Mouse (Mus musculus): Measurements from ENCODE around the gene Sec24b.

Sec24b gene

DNA sequence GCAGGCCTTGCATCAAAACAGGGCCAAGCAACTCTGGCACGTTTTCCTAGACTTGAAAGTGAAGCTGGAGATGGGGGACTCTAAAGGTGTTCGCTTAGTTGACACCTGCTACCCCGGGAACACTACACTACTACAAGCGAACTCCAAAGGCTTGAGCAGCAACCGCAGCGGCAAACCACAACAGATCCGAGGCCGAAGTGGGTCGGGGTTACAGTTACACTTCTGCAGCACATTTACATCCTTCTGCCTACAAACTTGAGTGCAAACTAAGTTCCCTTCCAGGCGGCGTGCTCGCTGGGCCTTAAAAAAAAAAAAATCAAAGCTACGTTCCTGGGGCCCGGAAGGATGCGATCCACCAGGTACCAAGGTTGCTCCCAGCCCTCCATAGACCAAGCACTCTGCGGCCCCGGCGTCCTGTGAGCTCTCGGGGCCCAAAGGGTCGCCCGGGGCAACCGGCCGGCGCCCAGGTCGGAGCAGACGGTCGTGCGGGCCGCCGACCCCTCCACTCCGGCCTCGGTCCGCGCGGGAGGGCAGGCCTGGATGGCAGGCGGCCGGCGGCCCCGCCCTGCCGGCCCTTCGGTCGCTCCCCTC, 1.5 kb downstream of the Sec24b start:
- in situ Hi-C loops (cut with MboI; ENCODE audit: low pct_unique_long_range_greater_than_20kb in 1 of 2, low sequenced_read_pairs in 2 of 2, unreplicated experiment in 1 of 2): no loop called here

DNA sequence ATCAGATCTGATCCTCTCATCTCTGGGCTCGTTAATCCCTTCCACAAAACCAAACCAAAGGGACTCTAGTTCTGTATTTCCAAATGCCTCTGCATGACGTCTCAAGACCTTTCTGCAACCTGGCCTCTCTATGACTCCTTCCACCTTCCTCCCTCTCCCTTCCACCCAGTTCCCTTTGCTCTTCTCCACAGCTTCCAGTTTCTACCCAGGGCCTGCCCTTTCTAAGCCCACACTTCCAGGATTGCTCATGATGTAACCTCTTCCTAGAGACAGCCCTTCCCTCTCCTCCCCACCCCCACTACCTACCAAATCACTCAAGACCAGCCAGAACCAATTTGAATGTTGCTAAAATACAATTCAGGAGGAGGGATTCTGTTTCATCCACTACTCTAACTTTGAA, 2.9 kb downstream of the Sec24b start:
- in situ Hi-C loops (cut with MboI; ENCODE audit: low pct_unique_long_range_greater_than_20kb in 1 of 2, low sequenced_read_pairs in 2 of 2, unreplicated experiment in 1 of 2): no loop called here

DNA sequence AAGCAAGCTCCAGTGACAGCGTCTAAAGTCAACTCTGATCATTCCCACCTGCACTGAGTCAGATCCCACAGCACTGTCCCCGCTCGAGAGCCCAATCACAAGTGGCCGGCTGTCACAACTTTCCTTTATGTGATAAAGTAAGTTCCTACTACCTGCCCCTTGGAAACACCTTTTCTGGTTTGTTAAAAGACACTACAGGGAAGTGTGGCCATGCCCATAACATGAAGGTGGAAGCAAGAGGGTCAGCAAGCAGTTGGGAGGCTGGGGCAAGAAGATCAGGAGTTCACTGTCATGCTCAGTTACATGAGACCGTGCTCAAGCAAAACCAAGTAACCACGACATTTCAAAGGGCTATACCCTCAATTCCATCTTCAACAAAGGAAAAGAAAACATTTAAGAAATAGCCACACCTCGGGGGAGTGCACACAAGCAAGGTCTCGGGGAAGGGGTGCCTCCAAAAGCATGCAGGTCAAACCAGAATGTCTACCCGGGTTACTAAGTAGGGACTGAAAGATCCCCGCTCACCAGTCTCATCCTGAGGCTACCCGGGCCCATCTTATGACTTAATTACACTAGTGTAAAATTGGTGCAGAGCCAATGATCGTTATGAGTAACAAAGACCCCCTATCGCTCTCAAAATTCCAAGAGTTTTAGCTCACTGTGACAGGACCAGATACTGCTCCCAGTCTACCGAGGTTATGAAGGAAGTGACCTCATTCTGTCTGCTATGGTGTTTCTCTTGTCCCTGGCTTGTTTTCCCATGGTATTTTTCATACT, 3.6 kb downstream of the Sec24b start:
- in situ Hi-C loops (cut with MboI; ENCODE audit: low pct_unique_long_range_greater_than_20kb in 1 of 2, low sequenced_read_pairs in 2 of 2, unreplicated experiment in 1 of 2): no loop called here

DNA sequence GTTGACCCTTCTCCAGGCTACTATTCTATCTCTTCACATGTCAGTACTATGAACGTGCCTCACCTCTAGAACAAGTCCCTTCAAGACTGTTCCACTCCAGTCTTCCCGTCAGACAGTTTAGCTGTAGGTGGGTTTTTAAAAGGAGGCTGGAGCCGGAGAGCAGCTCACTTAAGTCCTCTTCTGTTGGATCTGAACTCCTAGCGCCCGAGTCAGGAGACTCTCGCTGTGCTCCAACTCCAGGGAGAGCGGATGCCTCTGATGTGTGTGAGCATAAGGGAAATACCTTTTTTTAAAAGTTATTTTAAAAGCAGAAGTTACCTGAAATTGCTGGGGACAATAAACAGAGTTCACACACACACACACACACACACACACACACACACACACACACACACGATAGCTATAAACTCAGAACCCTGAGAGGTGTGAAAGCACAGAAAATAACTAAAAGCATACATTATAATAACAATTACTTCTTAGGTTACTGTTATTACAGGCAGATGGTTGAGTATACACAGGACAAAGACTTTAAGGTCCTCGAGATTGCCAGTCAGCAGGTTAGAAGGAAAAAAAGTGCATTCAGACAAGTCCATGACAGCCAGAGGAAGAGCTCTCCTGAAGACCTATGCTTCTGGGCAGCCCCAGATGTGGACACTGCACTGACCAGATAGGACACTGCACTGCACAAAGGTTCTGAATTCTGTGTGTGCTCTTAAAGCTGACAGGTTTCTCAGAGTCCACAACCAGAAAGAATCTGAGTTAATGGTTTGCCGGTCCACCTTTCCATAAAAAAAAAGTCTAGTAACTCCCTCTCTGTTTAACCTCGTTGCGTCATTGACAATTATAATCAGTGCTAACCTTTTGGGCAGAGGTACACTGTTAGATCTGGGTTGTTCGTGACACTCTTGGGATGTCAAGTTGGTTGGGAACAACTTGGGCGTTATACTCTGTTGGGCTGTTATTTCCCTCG, 5.7 kb downstream of the Sec24b start:
- in situ Hi-C loops (cut with MboI; ENCODE audit: low pct_unique_long_range_greater_than_20kb in 1 of 2, low sequenced_read_pairs in 2 of 2, unreplicated experiment in 1 of 2): no loop called here

DNA sequence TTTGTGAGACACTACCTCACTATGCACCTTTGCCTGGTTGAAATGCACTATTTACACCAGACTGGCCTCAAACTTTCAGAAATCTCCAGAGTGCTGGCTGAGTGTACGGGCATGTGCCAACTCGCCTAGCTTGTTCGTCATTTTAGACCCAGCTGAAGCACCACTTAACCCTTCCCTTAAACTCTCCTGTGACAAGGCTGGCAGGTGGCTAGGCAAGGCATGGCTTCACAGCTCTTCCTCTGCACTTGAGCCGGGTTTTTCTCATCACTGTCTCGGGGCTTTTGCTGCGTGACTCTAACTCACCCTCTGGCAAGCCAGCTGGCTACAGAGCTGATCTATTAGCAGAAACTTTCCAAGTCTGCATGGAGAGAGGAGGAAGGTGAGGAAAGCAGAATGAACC, 6.8 kb downstream of the Sec24b start:
- in situ Hi-C loops (cut with MboI; ENCODE audit: low pct_unique_long_range_greater_than_20kb in 1 of 2, low sequenced_read_pairs in 2 of 2, unreplicated experiment in 1 of 2): no loop called here

DNA sequence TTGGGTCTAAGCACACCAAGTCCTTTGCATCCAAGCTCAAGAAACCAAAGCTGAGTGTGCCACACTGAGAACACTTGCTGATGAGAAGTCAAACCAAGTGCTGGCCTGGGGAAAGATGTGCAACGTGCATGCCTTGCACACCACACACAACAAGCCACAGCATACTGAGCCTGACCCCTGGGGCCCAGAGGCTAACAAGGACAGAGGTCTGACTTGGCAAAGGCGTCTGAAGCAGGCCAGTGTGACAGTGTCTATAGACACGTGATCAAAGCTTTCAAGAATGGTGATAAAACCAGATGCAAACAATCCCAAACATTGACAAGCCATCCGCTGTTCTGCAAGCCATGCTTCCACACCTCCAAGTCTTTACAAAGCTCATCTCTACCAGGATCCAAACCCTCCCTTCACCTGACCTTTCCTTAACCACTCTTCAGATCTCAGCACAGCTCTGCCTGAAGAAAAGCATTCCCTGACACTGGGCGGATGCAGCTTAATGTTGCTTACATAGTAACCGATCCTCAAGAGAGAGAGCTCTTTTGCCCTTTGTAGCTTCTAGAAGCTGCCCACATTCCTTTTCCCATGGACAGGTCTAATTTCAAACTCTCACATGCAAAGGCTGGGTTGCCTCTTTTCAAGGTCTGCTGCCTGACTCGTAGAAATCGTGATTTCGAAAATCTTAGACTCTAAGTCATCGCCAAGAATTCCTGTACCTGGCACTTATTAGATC, 7.8 kb downstream of the Sec24b start:
- in situ Hi-C loops (cut with MboI; ENCODE audit: low pct_unique_long_range_greater_than_20kb in 1 of 2, low sequenced_read_pairs in 2 of 2, unreplicated experiment in 1 of 2): no loop called here

DNA sequence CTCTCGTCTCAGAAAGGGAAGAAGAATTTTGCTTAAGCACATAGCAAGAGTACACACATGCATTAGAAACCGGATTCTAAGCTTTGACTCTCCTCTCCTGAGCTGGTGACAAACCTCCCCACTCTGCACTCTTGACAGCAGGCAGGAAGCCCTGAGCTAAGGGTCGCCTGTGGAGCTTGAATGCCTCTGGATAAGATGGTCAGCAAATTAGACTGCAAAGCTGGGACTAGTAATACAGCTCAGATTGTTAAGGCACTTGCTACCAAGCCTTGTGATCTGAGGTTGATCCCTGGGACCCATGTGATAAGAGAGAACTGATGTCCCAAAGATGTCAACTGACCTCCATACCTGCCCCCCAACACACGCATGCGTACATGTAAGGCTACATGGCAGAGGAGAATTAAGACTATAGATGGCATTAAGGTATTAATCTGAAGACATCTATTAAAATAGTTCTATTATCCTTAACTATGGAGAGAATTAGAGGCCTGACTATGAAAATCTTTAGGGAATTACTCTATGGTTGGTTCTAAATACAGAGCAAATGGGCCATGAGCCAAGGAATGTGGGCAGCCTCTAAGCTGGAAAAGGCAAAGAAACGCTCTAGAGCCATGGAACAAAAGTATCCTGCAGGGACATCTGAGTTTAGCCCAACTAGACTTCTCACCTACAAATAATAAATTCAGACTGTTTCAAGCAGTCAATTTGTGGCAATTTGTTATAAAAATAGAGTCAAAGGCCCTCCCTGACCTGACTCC, 8.6 kb downstream of the Sec24b start:
- in situ Hi-C loops (cut with MboI; ENCODE audit: low pct_unique_long_range_greater_than_20kb in 1 of 2, low sequenced_read_pairs in 2 of 2, unreplicated experiment in 1 of 2): no loop called here

DNA sequence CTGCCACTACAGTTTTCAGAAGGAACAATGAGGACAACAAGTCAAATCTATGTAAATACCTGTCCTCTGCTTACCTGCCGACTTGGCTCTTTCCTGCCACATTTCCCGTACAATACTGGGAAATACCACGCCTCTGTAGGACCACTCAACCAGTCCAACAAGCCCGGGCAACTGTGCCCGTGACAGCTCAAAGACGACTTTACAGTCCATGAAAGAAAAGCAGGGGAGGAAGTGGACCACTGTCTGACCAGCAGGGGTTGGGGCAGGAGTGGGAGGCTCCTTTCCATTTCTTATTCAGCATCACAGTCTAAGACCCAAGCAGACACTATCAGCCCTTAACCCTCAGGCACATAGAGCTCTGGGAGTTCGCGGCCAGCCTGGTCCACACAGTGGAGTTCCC, 9.2 kb downstream of the Sec24b start:
- in situ Hi-C loops (cut with MboI; ENCODE audit: low pct_unique_long_range_greater_than_20kb in 1 of 2, low sequenced_read_pairs in 2 of 2, unreplicated experiment in 1 of 2): no loop called here

DNA sequence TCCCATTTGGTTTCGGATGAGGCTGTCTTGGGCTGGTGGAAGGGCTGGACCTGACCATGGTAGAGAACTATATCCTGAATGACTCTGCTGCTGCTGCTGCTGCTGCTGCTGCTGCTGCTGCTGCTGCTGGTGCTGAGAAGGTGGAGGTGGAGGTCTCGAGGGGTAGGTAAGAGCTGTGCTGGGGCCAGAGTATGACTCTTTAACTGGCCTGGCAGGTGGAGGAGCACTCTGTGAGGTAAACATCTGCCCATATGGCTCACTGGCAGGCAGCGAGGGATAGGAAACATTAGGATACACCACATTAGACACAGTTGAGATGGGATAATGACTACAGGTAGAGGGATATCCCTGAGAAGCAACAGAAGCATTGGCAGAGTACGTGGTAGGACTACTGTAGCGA, 20.6 kb downstream of the Sec24b start:
- in situ Hi-C loops (cut with MboI; ENCODE audit: low pct_unique_long_range_greater_than_20kb in 1 of 2, low sequenced_read_pairs in 2 of 2, unreplicated experiment in 1 of 2): no loop called here

DNA sequence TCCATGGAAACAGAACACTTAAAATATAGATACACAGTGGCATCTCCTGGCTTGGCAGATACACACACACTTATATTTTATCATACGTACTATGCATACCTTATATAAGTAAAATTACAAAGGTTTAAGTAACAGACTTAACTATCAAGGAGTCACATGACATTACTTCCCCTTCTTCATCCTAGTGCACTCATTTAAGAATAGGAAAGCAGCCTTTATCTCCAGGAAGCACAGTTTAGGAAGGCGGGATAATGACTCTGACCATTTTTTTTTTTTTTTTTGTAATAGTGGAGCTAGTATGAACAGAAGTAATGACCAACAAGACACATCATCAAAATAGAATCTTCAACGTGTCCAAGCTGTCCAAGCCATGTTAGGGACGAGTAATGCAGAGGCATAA, 21.3 kb downstream of the Sec24b start:
- in situ Hi-C loops (cut with MboI; ENCODE audit: low pct_unique_long_range_greater_than_20kb in 1 of 2, low sequenced_read_pairs in 2 of 2, unreplicated experiment in 1 of 2): no loop called here

DNA sequence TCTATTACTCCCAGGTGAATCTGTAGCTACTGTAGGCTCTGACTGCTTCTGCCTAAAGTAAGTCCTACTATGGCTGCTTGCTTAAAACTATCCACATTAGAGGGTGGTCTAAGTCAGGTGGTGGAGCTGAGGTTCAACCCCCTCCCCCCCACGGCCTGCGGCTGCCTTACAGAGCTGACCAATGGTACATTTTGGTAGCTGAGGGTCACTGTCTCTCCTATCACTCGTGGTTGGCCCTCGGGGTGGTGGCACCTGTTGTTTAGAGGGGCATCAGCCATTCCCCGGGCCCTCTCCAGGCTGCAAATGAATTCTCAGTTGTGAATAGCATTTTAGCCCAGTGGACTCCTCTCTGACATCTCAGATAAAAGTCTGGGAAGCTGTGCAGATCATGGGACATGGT, 32.6 kb downstream of the Sec24b start:
- in situ Hi-C loops (cut with MboI; ENCODE audit: low pct_unique_long_range_greater_than_20kb in 1 of 2, low sequenced_read_pairs in 2 of 2, unreplicated experiment in 1 of 2): no loop called here

DNA sequence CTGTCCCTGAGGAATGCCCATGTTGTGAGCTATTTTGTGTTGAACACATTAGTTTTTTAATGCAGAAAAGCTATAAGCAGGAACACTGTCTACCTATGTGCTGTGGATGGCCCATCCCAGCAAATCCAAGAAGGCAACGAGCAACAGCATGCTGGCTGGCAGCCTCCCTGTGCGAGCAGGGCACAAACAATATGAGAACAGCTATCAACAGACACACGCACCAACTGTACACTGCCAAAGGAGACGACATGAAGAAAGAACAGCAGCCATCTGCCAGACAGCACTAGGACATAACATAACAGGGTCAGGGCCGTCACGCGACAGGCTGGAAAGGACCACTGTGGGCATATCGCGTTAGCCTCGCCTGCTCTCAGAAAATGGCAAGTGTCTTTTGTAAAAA, 35.2 kb downstream of the Sec24b start:
- in situ Hi-C loops (cut with MboI; ENCODE audit: low pct_unique_long_range_greater_than_20kb in 1 of 2, low sequenced_read_pairs in 2 of 2, unreplicated experiment in 1 of 2): no loop called here

DNA sequence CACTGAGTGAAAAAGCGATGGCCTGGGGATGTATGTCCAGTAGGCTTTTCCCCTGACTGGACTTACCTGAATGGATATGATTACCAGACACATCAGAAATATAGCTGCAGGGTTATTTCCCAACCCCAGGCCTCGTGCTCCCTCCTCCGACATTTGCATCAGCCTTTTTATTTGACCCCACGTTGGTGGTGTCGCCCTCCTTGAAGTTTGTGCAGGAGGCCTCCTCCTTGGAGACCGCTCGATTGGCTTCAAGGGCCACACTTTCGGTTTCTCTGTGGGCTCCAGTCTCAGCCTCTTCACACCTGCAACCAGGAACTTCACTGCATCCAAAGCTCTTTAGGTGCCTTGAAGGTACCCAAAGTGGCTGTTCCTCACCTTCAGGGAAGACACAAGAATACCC, 35.8 kb downstream of the Sec24b start:
- in situ Hi-C loops (cut with MboI; ENCODE audit: low pct_unique_long_range_greater_than_20kb in 1 of 2, low sequenced_read_pairs in 2 of 2, unreplicated experiment in 1 of 2): no loop called here

DNA sequence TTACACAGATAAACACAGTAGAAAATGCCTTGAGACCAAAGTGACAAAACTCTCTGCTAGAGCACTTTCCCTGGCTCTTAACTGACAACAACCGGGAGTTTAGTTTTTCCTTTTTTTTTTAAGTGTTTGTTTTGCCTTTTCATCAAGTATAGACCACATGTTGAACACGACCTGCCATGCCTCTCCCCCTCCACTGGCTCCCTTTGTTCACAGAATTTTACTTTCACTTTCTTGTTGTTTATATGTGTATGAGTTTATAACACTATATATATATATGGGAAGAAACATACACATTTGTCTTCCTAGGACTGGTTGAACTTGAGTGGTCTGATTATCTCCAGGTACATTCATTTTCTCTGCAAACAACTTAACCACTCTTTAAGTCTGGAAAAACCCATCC, 48.4 kb downstream of the Sec24b start:
- in situ Hi-C loops (cut with MboI; ENCODE audit: low pct_unique_long_range_greater_than_20kb in 1 of 2, low sequenced_read_pairs in 2 of 2, unreplicated experiment in 1 of 2): no loop called here

DNA sequence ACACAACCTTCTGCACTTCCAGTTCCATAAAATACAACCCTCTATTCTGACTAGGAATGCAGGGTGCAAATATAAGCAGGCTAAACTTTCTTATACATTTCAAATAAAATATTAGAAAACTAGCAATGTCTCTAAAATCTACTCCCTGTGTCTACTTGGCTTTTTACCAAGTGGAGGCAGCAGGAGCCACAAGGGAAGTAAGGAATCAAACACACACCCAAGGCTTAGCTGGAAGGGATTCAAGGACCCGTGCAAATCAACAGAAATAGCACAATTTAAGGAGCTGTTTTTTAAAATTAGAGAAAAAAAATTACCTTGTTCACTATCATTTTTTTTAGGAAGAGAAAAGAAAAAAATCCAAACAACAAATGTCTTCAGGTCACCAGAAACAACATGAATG, 50.1 kb downstream of the Sec24b start:
- in situ Hi-C loops (cut with MboI; ENCODE audit: low pct_unique_long_range_greater_than_20kb in 1 of 2, low sequenced_read_pairs in 2 of 2, unreplicated experiment in 1 of 2): no loop called here

DNA sequence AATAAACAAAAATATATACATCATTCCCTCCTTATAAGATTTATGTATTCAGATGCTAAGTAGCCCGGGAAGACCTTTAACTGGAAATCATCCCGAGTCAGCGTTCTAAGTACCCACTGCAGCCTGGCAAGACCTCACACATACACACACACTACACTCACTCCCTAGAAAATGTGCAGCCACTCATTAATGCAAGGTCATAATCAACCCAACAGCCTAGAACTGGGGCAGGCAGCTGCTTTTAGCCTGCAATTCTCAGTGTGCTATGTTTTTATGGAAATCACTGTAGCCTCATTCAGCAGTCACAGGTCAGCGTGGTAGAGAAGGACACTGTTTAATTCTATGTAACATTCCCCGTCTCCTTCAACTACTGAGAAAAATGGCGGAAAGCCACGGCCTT, 55.2 kb downstream of the Sec24b start:
- in situ Hi-C loops (cut with MboI; ENCODE audit: low pct_unique_long_range_greater_than_20kb in 1 of 2, low sequenced_read_pairs in 2 of 2, unreplicated experiment in 1 of 2): no loop called here

DNA sequence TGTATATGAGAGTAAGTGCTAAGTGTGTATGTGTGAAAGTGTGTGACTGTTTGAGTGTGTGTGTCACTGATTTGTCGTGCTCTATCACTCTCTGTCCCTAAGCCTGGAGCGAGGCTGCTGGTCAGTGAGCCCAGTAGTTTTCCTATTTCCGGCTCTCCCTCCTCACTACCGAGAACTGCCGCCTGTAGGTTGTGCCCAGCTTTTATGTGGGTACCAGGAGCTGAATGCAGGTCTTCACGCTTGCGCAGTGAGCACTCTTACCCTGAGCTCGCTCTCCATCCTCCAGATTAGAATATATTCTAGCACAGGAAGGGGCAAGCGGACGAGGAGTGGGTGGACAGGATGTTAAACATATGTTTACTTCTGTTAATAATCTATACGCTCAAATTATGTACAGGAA, 60.4 kb downstream of the Sec24b start:
- in situ Hi-C loops (cut with MboI; ENCODE audit: low pct_unique_long_range_greater_than_20kb in 1 of 2, low sequenced_read_pairs in 2 of 2, unreplicated experiment in 1 of 2): no loop called here

DNA sequence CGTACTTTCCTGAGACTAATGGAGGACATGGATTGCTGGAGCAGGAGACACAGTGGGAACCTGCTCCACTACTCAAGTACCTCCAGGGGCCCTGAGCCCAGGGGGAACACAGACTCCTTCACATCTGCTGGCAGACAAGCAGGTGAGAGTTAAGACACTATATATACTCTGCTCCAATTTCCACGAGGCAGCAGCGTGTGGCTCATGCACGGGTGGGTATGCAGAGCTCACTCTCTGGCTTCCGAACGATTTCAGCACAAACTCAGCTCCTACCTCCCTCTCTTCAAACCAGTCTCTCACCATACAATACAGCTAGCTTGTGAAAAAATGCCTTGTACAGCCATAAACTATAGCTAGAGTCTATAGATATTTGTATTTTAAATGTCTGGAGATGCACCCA, 62.8 kb downstream of the Sec24b start:
- in situ Hi-C loops (cut with MboI; ENCODE audit: low pct_unique_long_range_greater_than_20kb in 1 of 2, low sequenced_read_pairs in 2 of 2, unreplicated experiment in 1 of 2): no loop called here

Data from mouse embryonic stem cell (cell line).